Mouse (Mus musculus) heart, embryonic 11.5 days (tissue): ENCODE results near the gene St6galnac3. TPM values are rescaled to one million over a fixed set of nuclear protein-coding genes. Genes with fewer than 3 reads are reported as not detected.

Experiments
- ATAC-seq: fragments of 200-750 bp; cut with Nextera tagmentation; replicated peaks from 2 replicates; pipeline ENCODE4 v1.8.0; 2017; ENCODE audit warnings: moderate library complexity; ENCODE audit not compliant: insufficient number of reproducible peaks, low FRiP score, low TSS enrichment
- H3K27ac ChIP-seq: fragments of 300-500 bp; sonication (generic); 2 replicates; pipeline ENCODE4 v1.5.1; 2014; ENCODE audit warnings: mild to moderate bottlenecking, low read depth, low read length
- H3K27me3 ChIP-seq: fragments of 300-500 bp; sonication (generic); 2 replicates; pipeline ENCODE4 v1.6.1; 2014; ENCODE audit warnings: mild to moderate bottlenecking, low read length, mixed read lengths; ENCODE audit not compliant: control insufficient read depth, insufficient read depth
- H3K36me3 ChIP-seq: fragments of 300-500 bp; sonication (generic); 2 replicates; pipeline ENCODE4 v1.6.1; 2014; ENCODE audit warnings: mild to moderate bottlenecking, low read length, moderate library complexity, mixed read lengths; ENCODE audit not compliant: control insufficient read depth, insufficient read depth
- H3K4me1 ChIP-seq: fragments of 300-500 bp; sonication (generic); 2 replicates; pipeline ENCODE4 v1.6.1; 2014; ENCODE audit warnings: low read length; ENCODE audit not compliant: control insufficient read depth, insufficient read depth
- H3K4me2 ChIP-seq: fragments of 300-500 bp; sonication (generic); 2 replicates; pipeline ENCODE4 v1.6.1; 2014; ENCODE audit warnings: mild to moderate bottlenecking, moderate library complexity
- H3K4me3 ChIP-seq: fragments of 300-500 bp; sonication (generic); 2 replicates; pipeline ENCODE4 v1.5.1; 2014; ENCODE audit warnings: low read depth, low read length
- H3K9ac ChIP-seq: fragments of 300-500 bp; sonication (generic); 2 replicates; pipeline ENCODE4 v1.6.1; 2014; ENCODE audit warnings: mild to moderate bottlenecking, low read depth, low read length, moderate library complexity
- H3K9me3 ChIP-seq: fragments of 300-500 bp; sonication (generic); replicated peaks from 2 replicates; pipeline ENCODE4 v1.6.1; 2016; ENCODE audit warnings: low read length; ENCODE audit not compliant: control insufficient read depth
- WGBS: fragments of 180-500 bp; shearing (Covaris S2); extraction: QIAGEN DNeasy Blood & Tissue Kit; methylation state at CpG from one replicate; pipeline ENCODE4 v1.1.7; 2014; ENCODE audit not compliant: insufficient replicate concordance; 5-methylcytosine and 5-hydroxymethylcytosine counted together
- polyA plus RNA-seq: library from polyadenylated mRNA; unstranded; fragments of >200 nt; fragmentation: Nextera tagmentation; extraction: Ambion mirVana; gene quantifications from 2 replicates; pipeline ENCODE4 v1.2.1, GENCODE M21; 2014

The St6galnac3 gene
- polyA plus RNA-seq, 1 experiment from 2014 or later, result 29.6 TPM

GRCm38 (mm10) chr3:153383656-153384055 is 341.3 kb downstream of the St6galnac3 start:
- 90% methylated on average over 2 of the region's 2 CpGs for WGBS

GRCm38 (mm10) chr3:153365057-153365755 is 359.8 kb downstream of the St6galnac3 start:
- no peak for ATAC-seq
- H3K4me3 ChIP-seq, result no peak overlapping the region
- no peak overlapping the region for H3K9ac ChIP-seq
- no peaks in the 10 kb centered on the region for H3K36me3 ChIP-seq
- H3K9me3 ChIP-seq, result no peaks in the 10 kb centered on the region
- no peaks in the 10 kb centered on the region for H3K4me1 ChIP-seq
- H3K27me3 ChIP-seq, result no peaks in the 10 kb centered on the region
- H3K4me2 ChIP-seq, result no peak overlapping the region
- H3K27ac ChIP-seq, result no peak overlapping the region
- 87% methylated on average over 10 of the region's 10 CpGs for WGBS

More at GRCm38 (mm10) chr3:153383656-153384055, 341.3 kb downstream of the St6galnac3 start:
- Histone ChIP-seq H3K9ac (no peak overlapping the region), H3K36me3 (no peaks in the 10 kb centered on the region), H3K27ac (no peak overlapping the region), H3K4me1 (no peaks in the 10 kb centered on the region), H3K27me3 (no peaks in the 10 kb centered on the region), H3K4me3 (no peak overlapping the region), H3K9me3 (no peaks in the 10 kb centered on the region), H3K4me2 (no peak overlapping the region)
- no peak for ATAC-seq

DNA sequence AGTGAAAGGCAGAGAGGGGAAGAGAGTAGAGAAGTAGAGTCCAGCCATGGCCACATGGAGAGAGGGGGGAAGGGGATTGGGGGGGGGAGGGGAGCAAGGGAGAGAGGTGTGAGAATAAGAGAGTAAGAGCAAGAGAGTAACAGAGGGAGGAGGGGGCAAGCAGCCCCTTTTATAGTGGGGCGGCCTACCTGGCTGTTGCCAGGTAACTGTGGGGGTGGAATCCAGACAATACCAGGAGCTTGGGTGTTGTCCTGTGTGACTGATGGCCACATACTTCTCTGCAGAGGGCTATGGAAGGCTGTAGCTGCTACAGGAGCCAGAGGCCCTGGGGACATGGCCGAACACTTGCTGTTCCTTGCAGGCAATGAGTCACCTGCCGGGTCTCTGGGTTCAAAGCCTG is 360.6 kb downstream of the St6galnac3 start:
- Histone ChIP-seq H3K4me2 (no peak overlapping the region), H3K27ac (no peak overlapping the region), H3K4me1 (no peaks in the 10 kb centered on the region), H3K36me3 (no peaks in the 10 kb centered on the region), H3K9ac (no peak overlapping the region), H3K4me3 (no peak overlapping the region), H3K9me3 (no peaks in the 10 kb centered on the region), H3K27me3 (no peaks in the 10 kb centered on the region)
- 81% methylated on average over 3 of the region's 3 CpGs for WGBS
- no peak for ATAC-seq

- H3K4me2 ChIP-seq, result no peak overlapping the region
- 90% methylated on average over 3 of the region's 3 CpGs for WGBS
- ATAC-seq, result no peak
Observed at GRCm38 (mm10) chr3:153359966-153360365, 365.0 kb downstream of the St6galnac3 start.

DNA sequence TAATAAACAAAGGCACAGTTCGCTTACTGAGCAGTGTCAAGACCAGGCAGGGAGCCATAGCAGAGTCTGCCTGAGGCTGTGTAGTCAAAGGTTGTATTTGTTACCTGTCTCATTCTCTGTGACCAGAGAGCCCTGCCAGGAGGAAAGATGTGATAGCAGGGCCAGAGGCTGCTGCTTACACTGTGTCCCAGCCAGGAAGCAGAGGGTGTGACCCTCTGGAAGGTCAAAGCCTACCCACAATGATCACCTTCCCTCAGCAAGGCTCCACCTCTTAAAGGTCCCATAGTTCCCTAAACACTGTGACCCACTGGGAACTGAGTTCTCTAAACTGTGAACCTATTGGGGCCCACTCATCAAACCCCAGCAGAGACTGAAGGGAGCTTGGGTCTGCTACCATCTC is 368.9 kb downstream of the St6galnac3 start:
- Histone ChIP-seq H3K9ac (no peak overlapping the region), H3K27me3 (no peaks in the 10 kb centered on the region), H3K9me3 (no peaks in the 10 kb centered on the region), H3K4me1 (peaks cover 2% of the 10 kb centered on the region; the same call in 1 of the 2 replicates), H3K4me3 (no peak overlapping the region), H3K27ac (no peak overlapping the region), H3K36me3 (no peaks in the 10 kb centered on the region), H3K4me2 (no peak overlapping the region)
- no peak for ATAC-seq
- 52% methylated on average over 1 of the region's 1 CpGs for WGBS

More at GRCm38 (mm10) chr3:153359966-153360365, 365.0 kb downstream of the St6galnac3 start:
- no peaks in the 10 kb centered on the region for H3K27me3 ChIP-seq
- no peaks in the 10 kb centered on the region for H3K4me1 ChIP-seq
- no peaks in the 10 kb centered on the region for H3K9me3 ChIP-seq
- H3K9ac ChIP-seq, result no peak overlapping the region
- H3K36me3 ChIP-seq, result no peaks in the 10 kb centered on the region
- no peak overlapping the region for H3K4me3 ChIP-seq
- no peak overlapping the region for H3K27ac ChIP-seq

DNA sequence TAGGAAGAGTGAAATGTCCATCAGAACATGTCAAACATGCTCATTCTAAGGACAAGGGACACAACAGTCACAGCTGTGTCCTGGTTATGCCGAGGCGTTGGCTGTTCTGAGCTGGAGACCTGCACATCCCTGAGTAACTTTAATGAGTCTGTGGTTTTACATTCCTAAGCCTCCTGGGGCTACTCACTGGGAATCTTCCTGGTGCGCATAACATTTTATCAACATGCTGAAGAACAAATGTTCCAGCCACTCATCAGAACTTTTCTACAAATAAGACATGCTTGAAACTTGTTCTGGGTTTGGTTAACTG is 370.0 kb downstream of the St6galnac3 start:
- no peak for ATAC-seq
- Histone ChIP-seq H3K4me2 (no peak overlapping the region), H3K27ac (no peak overlapping the region), H3K36me3 (no peaks in the 10 kb centered on the region), H3K27me3 (no peaks in the 10 kb centered on the region), H3K4me3 (no peak overlapping the region), H3K9me3 (no peaks in the 10 kb centered on the region), H3K4me1 (peaks cover 2% of the 10 kb centered on the region; the same call in 1 of the 2 replicates), H3K9ac (no peak overlapping the region)
- 74% methylated on average over 3 of the region's 3 CpGs for WGBS

- H3K4me1 ChIP-seq, result peaks cover 2% of the 10 kb centered on the region; the same call in 1 of the 2 replicates
- no peaks in the 10 kb centered on the region for H3K36me3 ChIP-seq
- ATAC-seq, result no peak
- no peaks in the 10 kb centered on the region for H3K9me3 ChIP-seq
- no peak overlapping the region for H3K4me3 ChIP-seq
- H3K27me3 ChIP-seq, result no peaks in the 10 kb centered on the region
- WGBS, result 67% methylated on average over 6 of the region's 6 CpGs
- no peak overlapping the region for H3K9ac ChIP-seq
- H3K4me2 ChIP-seq, result no peak overlapping the region
- no peak overlapping the region for H3K27ac ChIP-seq
Observed at GRCm38 (mm10) chr3:153354186-153354987, 370.6 kb downstream of the St6galnac3 start.

- H3K4me2 ChIP-seq, result no peak overlapping the region
- no peaks in the 10 kb centered on the region for H3K9me3 ChIP-seq
- ATAC-seq, result no peak
- no peak overlapping the region for H3K9ac ChIP-seq
- H3K36me3 ChIP-seq, result no peaks in the 10 kb centered on the region
- WGBS, result 79% methylated on average over 16 of the region's 16 CpGs
- H3K27me3 ChIP-seq, result no peaks in the 10 kb centered on the region
- H3K4me3 ChIP-seq, result no peak overlapping the region
- no peak overlapping the region for H3K27ac ChIP-seq
- peaks cover 2% of the 10 kb centered on the region; the same call in 1 of the 2 replicates for H3K4me1 ChIP-seq
Observed at GRCm38 (mm10) chr3:153353313-153354103, 371.5 kb downstream of the St6galnac3 start.
